Mouse (Mus musculus) spleen, adult 2 months (tissue): ENCODE data around the gene Cenpa.

Experiments
- CTCF ChIP-seq: fragments of 200-500 bp; IDR thresholded peaks from 2 replicates; pipeline ENCODE4 v1.5.1; 2011; ENCODE audit warnings: mild to moderate bottlenecking, inconsistent platforms; ENCODE audit not compliant: insufficient read depth, insufficient read length, insufficient replicate concordance; ENCODE audit errors: extremely low read depth
- POLR2A ChIP-seq: fragments of 200-500 bp; IDR thresholded peaks from 2 replicates; pipeline ENCODE4 v1.6.1; 2011; ENCODE audit warnings: low read depth, low read length, inconsistent platforms

GRCm38 (mm10) chr5:30617851-30618250, 48.7 kb upstream of the Cenpa start:
- TF ChIP-seq CTCF (no peak), POLR2A (no peak)
